Mouse (Mus musculus): ENCODE data around the gene Clcn3.

DNA sequence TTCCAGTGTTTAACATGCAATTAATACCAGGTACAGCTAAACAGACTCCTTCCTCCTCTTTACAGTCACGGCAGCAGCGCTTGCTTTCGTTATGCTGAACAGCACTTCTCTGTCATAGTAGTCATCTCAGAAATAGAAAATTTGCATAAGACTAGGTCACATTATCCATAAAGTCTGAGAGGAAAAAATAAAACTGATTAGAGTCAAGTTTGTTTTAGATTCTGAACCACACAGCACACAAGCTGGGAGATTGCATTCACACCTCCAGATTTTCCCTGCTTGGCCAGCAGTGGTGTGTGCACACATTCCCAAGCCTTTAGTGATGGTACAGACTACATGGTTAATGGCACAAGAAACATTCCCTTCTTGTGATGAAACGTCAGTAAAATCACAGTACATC lies 71.0 kb downstream of the Clcn3 start:
- TF ChIP-seq CTCF (IDR thresholded peaks at IDR 0.05; ENCODE audit: low read depth, low read length), result no peak
- TF ChIP-seq EP300 (IDR thresholded peaks at IDR 0.05; ENCODE audit: insufficient read depth, low read depth, low read length), result no peak
